Mouse (Mus musculus): ENCODE data around the gene Nynrin.

Nynrin gene

DNA sequence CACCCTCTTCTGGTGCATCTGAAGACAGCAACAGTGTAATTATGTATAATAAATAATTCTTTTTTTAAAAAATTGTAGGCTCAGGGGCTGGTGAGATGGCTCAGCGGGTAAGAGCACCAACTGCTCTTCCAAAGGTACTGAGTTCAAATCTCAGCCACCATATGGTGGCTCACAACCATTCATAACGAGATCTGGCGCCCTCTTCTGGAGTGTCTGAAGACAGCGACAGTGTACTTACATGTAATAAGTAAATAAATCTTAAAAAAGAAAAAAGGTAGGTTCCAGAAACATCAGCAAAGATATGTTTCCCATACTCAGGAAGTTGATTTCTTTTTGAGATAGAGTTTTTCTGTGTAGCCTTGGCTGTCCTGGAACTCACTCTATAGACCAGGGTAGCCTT, 11.0 kb upstream of the Nynrin start:
- DNase-seq: no peak

DNA sequence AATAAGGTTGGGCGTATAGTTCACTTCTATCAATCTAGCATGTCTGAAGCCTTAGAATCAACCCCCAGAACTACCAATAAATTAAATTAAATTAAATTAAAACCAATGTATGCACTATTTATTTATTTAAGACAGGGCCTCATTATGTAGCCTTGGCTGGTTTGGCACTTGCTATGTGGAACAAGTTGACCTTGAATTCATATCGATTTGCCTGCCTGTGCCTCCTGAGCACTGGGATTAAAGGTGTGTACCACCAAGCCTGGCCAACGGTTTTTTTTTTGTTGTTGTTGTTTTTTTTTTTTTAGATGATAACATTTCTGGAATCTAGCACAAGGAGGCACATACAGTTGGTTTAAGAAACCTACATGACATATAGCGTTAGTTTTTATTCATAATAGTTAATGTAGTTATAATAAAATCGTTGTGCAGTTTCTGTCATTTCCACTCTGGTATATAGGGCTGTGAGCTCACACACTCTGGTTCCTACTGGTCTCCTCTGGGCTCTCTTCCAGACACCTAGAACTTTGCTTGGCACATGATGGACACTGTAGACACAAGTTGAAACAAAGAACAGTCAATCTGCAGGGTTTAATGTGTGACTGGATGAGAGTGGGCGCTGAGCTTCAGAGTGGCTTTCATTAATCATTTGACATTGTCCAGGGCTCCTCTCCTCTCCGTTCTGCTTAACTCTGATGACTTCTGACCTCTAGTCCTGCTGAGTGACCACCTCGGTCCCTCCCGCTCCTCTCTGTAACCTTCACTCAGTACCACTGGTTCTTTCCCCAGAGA, 8.1 kb upstream of the Nynrin start:
- no peak for DNase-seq

DNA sequence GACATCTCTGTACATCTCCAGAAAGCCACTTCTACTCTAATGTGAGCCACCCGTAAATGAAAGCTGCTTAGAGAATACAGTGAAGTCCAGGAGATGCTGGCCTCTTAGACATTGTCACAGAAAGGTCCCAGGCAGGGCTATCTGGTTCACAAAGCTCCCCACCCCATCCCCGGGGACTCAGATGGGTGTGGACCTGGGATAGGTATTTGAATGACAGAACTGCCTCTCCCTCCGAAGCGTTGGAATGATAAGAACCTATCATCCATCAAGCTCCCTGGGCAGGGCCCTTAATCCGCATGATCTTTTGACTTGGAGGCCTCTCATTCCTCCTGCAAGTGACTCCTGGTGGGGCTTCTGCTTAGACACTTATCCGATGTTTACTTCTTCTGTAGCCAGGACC, 2.9 kb upstream of the Nynrin start:
- DNase-seq: no peak

DNA sequence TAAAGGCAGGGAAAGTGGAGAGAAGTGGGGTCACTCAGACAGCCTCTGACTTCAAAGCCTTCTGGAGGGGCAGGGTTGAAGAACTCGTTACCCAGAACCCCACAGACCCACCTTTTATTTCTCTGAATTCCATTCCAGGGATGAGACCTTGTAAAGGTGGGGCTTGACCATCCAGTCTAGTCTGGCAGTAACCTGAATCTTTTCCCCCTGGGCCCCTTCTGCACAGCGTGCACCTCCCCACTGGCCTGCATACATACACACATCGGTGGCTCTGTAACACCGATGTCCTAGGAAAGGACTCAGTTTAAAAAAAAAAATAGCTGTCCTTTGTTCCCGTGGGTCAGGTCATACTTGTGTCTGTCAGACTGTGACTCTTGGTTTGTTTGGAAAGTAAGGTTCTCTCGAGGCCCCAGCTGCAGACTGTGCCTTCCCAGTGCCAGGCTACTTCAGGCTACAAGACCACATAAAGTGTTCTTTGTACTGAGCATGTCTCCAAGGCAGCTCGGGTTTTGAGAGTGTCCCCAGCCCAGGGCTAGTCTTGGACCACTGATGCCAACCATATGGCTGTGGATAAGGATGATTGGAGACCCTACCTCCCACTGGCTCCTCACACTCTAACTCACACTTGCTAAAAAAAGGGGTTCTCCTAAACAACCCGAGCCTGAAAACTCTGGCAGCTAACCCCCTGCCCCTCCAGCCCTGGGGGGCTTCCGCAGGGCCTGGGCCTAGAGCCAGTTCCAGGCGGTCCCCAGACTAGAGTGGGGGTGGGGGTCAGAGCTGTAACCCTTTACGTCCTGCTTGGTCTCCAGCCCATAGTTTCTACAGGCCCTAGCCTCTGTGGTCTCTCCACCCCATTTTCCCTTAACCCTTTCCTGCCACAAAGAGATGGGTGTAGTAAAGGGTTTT, 911 bp upstream of the Nynrin start:
- no peak for DNase-seq

DNA sequence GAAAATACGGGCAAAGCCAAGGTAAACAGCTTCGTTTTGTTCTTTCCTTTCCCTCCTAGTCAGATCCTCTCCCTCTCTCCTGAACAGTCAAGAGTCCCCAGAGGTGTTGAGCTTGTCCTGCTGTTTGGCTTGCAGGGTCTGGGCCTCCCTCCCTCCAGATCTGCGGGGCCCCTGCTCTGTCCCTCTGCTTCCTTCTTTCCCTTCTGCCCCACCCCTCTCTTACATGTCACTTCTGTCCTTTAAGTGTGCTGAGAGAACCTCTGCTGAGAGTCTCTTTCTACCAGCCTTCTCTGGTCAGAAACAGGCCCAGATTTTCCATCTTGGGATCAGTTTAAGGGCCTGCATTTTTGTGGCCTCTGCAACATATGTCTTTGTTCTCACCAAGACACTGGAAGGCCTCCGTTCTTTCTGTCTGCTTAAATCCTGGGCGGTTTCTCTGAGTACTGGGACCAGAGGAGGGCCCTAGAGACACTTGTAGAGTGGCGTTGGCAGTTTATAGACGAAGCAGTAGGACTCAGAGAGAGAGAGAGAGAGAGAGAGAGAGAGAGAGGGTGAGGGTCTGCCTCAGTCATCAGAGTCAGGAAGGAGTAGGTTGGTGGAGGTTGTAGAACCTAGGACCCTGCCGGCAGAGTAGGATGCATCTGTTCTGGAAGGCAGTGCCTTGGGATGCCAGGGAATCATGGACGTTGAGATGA, 743 bp downstream of the Nynrin start:
- DNase-seq: no peak

DNA sequence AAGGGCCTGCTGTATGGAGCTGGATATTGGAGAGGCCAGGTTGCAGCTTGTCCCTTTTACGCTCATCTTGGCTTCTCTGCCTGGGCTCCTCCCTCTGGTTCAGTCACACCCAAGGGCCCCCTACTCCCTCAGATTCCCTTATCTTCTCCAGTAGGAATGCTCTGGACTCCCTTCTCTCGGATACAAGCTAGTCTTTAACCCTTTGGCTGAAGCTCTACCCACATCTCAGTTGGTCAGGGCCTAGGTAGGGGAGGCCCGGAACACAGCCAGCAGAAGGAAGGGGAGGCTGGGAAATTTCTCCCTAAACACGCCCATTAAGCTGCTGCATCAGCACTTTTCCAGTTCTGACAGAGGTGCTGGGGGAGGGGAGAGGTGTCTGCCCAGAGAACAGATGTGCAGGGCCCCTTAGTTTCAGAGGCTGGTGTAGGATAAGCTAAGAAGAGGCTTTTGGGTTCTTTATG, 1.3 kb downstream of the Nynrin start:
- DNase-seq: no peak

DNA sequence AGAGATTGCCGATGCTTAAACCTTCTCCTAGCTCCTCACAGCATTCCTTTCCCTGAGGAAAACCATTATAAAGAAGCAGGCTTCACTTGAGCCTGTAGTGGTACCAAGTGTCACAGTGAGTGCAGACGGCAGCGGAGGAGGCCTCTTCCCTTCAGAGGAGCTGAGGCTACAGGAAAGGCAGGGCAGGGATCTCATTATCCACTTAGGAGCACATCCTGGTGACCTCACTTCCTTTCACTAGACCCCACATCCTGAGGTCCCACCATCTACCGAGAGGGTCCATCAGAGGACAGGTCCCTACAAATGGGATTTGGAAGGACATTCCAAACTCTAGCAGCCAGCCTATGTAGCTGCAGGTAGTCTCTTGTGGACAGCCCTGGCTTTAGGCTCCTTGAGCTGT, 3.8 kb downstream of the Nynrin start:
- no peak for DNase-seq

DNA sequence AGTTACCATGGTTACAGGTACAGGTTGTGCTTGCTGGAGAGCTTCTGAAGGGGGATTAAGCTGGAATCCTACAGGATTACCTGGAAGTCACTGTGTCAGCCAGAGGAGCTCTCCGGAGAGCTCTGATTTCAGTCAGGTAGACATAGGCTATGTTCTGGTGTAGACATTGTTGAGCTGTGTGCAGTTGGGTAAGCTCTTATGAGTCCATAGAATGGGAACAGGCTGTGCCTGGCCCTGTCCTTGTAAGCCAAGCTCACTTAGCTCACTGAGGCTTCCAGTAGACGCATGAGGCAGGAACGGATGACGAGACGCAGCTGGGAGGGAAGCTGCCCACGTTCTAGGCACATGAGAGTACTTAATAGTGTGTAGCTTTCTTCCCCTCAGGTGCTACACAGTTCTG, 8.4 kb downstream of the Nynrin start:
- DNase-seq: no peak

DNA sequence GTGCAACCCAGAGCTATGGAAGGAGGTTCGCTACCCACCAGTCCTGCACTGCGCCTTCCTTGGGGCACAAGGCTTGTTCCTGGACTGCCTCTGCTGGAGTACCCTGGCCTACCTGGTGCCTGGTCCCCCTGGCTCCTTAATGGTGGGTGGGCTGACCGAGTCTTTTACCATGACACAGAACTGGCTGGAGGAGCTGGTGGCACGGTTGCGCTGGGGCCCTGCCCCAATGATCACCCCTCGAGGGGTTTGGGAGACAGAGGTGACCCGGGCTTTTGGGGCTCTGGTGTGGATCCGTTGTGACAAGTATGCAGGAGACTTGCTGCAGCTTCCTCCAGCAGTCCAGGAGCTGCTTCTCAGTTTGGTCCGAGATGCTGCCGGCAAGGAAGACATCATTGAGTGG, 9.2 kb downstream of the Nynrin start:
- DNase-seq: no peak

DNA sequence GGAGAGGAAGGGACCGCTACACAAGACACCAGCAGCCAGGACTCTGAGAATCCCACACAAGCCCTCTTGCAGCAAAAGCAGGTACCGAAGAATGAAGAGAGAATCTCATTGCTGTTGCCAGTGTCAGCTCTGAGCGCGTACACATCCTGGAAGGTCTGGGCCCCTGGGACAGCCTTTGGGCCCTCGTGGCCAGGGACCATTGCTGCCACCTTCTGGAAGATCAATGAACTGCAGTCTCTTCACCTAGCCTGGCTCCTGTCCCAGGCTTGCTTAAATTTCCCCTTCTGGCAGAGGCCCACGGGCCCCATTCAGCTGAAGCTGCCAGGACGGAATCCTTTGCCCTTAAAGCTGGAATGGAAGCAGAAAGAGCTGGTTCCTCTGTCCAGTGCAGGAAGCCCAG, 10.0 kb downstream of the Nynrin start:
- DNase-seq: peak; percentile 66

DNA sequence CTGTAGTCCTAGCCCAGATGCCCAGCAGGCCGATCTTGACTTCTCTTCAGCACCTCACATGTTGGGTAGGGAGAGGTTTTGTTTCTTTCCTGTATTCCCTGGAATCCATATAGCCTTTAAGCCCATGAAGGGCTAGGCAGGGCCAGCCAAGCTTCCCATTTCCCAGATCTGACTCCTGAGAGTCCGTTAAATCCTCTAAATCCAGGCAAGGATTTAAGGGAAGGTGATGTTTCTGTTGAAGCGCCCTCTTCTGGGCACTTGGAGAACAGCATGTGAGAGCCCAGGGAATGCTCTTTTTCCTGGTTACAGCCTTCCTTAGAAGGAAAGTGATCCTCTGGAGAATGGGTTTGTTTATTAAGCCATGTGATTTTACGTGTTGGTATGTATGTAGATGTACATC, 13.2 kb downstream of the Nynrin start:
- DNase-seq: peak; percentile 45

DNA sequence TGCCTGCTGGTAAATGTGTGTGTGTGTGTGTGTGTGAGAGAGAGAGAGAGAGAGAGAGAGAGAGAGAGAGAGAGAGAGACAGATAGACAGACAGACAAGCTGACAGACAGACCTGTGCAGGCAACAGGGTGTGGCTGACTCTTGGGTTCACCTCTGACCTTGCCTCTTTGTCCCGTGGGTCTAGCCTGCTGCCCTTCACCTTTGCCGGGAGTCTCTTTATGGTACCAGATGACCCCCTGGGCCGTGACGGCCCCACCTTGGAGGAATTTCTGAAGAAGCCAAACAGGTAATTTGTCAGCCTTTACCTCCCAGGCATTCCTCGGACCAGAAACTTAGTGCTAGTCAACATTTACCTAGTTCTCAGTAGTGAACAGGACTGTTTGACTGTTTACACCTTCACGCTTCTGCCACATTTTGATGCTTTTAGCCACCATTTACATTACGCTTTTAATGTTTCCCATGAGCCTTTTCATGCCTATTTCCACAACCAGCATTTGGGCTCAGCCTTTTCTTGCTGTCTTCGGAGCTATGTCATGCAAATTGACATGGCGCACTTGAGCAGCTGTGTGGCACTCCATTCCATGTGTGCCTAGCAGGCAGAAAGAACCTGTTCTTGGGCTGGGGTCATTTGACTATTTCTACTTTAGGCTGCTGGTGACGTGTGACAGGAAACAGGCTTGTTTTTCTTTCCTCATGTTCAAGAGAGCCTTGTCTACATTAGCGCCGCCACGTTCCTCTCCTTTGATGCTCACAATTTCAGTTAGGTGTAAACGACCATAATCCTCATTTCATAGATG, 14.6 kb downstream of the Nynrin start:
- no peak for DNase-seq

DNA sequence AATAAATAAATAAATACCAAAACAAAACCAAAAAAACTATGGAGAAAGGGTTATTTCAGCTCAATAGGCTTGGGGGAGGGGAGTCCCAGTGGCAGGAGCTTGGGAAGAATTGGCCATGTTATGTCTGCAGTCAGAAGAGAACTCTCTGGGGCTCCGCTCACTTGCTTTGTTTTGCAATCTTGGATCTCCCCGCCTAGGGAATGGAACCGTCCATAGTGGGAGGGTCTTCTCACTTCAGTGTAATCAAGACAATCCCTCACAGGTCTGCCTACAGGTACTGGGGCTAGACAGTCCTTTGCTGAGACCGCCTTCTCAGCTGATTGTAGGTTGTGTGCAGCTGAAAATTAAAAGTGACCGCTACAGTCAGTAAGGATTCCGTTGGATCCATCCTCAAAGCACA, 15.7 kb downstream of the Nynrin start:
- no peak for DNase-seq

DNA sequence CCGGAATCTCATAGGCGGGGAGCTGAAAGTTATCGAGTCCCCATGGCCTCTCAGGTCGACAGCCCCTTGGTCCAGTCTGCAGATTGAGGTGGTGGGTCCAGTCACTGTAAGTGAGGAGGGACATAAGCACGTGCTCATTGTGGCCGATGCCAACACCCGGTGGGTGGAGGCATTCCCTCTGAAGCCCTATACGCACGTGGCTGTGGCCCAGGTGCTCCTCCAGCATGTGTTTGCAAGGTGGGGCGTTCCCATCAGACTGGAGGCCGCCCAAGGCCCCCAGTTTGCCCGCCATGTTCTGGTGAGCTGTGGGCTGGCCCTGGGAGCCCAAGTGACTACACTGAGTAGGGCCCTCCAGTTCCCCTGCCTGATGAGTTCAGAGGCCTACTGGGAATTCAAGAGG, 18.2 kb downstream of the Nynrin start:
- peak; percentile 53 for DNase-seq

DNA sequence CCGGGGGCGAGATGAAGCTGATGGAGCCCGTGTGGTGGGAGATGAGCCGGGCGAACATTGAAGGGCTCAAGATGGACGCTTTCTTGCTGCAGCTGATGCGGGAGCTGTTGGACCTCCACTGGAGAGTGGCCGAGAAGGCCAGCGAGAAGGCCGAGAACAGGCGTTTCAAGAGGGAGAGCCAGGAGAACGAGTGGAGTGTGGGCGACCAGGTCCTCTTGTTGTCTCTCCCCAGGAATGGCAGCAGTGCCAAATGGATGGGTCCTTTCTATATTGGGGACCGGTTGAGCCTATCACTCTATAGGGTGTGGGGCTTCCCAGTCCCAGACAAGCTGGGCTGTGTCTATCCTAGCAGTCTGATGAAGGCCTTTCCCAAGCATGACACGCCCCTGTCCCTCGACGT, 18.7 kb downstream of the Nynrin start:
- DNase-seq: peak; percentile 54

DNA sequence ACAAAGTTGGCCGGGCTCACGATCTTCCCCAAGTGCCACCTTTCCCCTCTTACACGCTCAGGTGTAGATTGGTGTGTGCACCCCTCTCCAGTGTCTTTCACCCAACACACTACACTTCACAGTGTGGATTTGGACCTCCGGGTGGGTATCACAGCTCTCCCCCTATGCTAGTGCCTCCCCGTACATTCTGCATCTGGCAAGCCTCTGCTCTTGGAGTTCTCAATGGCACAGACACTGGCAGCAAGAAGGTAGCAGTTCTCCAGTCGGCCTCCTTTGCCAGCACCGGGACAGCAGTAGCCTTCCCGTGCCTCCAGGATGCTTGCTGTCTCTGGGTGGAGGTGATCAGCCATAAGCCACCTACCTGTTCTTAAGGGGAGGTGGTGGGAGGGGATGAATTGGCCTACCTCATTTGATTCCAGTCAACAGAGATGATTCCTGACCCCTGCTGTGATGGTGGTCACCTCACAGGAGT, 19.5 kb downstream of the Nynrin start:
- no peak for DNase-seq

DNA sequence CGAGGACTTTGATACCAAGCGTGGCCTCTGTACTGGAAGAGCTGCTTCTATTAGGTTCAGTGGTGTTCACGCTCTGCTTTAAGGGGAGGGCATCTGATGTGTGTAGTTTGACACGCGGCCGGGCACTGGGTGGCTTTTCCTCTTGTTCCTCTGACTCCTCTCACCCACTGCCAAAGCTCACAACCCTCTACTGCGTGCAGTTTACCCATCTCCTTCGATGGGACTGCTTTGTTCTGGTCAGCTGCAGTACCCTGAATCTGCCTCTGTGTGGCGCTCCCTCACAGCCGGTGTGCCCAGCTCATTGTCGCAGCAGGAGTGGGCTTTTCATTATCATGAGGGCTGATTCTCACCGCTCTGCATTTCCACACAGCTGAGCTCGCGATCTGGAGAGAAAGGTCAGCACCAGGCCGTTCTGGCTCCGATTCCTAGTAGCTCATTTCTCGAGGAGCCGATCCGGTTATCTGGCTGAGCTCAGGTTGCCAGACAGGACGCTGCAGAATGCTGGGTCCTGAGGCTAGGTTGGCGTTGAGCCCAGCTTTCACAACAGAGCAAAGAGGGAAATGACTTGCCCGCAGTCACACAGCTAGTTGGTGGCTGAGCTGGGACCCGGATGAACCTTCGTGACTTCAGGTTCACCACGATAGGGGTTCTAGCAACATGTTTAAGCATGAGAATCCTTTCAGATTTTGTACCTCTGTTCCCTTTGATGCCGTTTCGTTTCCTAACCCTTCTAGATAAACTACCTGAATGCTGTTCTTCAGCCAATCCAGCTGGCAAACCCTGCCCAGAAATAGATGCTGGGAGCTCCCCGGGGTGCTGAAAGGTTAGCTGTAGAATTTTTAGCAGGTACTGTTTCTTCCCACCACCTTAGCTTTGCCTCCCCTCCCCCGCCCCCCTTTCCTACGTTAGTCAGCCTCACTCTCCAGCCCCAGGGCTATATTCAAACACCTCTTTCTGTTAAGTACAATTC, 20.2 kb downstream of the Nynrin start:
- peak; percentile 92 for DNase-seq

DNA sequence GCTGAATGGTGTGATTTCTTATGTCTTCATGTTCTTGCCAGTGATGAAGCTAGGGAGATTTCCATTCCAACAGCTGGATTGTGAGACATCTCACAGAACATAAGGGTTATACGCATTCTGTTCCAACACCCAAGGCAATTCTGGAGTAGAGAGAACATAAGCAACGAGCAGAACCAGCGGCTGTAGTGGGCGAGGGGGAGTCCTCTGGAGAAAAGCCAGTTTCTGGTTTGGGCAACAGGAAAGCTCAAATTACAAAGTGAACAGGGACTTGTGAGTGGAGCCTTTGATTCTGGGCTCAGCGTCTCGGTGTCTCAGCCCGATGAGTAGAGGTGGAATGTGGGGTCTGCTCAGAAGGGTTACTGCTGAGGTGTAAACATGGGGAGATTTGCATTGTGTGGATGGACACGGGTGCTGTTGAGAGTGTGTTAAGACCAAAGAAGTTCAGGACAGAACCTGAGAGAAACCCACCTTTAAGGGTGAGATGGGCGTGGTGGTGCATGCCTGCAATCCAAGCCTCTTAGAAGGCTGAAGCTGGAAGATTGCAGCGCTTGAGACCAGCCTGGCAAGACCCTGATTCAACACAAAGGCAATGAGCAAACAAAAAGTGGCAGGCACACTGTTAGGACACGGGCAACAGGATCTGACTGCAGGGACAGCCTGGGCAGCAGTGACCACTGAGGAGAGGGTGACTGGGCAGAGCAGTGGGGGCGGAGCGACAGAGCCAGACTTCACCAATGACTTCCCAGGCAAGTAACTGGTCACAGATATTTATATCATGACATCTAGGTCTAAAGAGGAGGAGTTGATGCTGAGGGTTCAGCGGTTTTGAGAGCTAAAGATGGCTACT, 23.9 kb downstream of the Nynrin start:
- DNase-seq: peak; percentile 77

DNA sequence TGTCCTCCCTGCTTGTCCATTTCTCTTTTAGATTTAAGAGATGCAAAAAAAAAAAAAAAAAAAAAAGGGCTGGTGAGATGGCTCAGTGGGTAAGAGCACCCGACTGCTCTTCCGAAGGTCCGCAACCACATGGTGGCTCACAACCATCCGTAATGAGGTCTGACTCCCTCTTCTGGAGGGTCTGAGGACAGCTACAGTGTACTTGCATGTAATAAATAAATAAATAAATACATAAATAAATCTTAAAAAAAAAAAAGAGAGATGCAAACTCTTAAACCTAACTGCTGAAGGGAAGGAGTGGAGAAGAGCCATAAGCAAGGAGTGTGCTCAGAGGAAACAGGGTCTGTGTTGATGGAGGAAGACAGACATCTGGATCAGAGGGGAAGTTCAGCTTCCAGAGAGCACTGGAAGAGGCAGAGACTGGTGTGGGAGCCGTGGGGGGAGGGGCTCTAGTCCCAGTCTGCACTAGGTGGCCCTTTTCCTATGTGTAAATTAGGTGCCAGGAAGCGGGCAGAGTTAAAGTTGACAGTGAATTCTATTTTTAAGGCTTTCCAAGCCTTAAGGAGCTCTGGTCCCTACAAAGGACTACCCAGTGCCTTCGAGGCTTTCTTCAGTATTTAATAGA, 24.6 kb downstream of the Nynrin start:
- peak; percentile 64 for DNase-seq

DNA sequence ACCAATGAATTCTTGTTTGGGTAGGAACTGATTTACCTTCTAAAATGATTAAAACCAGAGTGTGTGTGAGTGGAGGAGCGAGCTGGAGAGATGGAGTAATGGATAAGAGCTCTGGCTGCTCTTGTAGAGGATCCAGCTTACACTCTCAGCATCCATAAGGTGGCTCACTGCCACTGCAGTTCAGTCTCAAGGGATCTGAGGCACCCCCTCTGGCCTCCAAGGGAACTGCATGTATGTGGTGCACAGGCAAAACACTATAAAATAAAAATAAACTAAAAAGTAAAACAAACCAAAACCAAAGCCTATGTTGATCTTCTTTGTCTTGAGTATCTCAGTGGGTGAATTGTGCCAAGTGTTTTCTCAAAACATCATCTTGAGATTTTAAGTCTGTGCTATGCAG, 25.8 kb downstream of the Nynrin start:
- DNase-seq: peak; percentile 75

Measured in cerebellum, adult 11-12 months (tissue).